Mouse (Mus musculus) E14TG2a.4 (cell line): Measurements from ENCODE around the gene Prdx5.

ENCODE experiments used
- H3K27me3 ChIP-seq: 2 replicates; pipeline ENCODE4 v1.6.1; 2014; ENCODE audit warnings: low read length, control low read depth; ENCODE audit not compliant: insufficient read depth
- H3K36me3 ChIP-seq: 2 replicates; pipeline ENCODE4 v1.6.1; 2014; ENCODE audit warnings: low read length, control low read depth; ENCODE audit not compliant: insufficient read depth
- H3K4me1 ChIP-seq: replicated peaks from 2 replicates; pipeline ENCODE4 v1.6.1; 2014; ENCODE audit warnings: low read depth, low read length, control low read depth
- H3K4me3 ChIP-seq: replicated peaks from 2 replicates; pipeline ENCODE4 v1.5.1; 2014; ENCODE audit warnings: mild to moderate bottlenecking, low read length
- H3K9me3 ChIP-seq: 2 replicates; pipeline ENCODE4 v1.6.1; 2014; ENCODE audit warnings: low read length, control low read depth
- CTCF ChIP-seq: conservative IDR thresholded peaks from 2 replicates; pipeline ENCODE4 v1.5.1; 2014; ENCODE audit warnings: low read length
- NANOG ChIP-seq: IDR thresholded peaks from 2 replicates; pipeline ENCODE4 v1.6.1; 2014; ENCODE audit warnings: borderline replicate concordance, low read length, mixed read lengths
- POU5F1 ChIP-seq: IDR thresholded peaks from 2 replicates; pipeline ENCODE4 v1.6.1; 2014; ENCODE audit warnings: low read length, borderline replicate concordance

The Prdx5 gene

GRCm38 (mm10) chr19:6949951-6950350 lies 40.0 kb upstream of the Prdx5 start:
- Histone ChIP-seq H3K27me3 (no peaks in the 10 kb centered on the region), H3K36me3 (peaks cover 48% of the 10 kb centered on the region), H3K9me3 (no peaks in the 10 kb centered on the region), H3K4me1 (peaks cover 83% of the 10 kb centered on the region), H3K4me3 (peak overlapping the region; percentile 88)
- TF ChIP-seq NANOG (no peak), POU5F1 (no peak), CTCF (no peak)

- TF ChIP-seq CTCF = no peak
- TF ChIP-seq NANOG = no peak
- no peak for TF ChIP-seq POU5F1
- H3K36me3 ChIP-seq = peaks cover 45% of the 10 kb centered on the region
- no peaks in the 10 kb centered on the region for H3K9me3 ChIP-seq
- peak overlapping the region; percentile 88; the same call in 1 of the 2 replicates for H3K4me3 ChIP-seq
- peaks cover 80% of the 10 kb centered on the region for H3K4me1 ChIP-seq
- no peaks in the 10 kb centered on the region for H3K27me3 ChIP-seq
These were observed 39.6 kb upstream of the Prdx5 start for GRCm38 (mm10) chr19:6949532-6949931.

GRCm38 (mm10) chr19:6948186-6948585 lies 38.3 kb upstream of the Prdx5 start:
- TF ChIP-seq NANOG (no peak), CTCF (no peak), POU5F1 (no peak)
- H3K4me3 ChIP-seq = no peak overlapping the region
- no peaks in the 10 kb centered on the region for H3K27me3 ChIP-seq
- peaks cover 74% of the 10 kb centered on the region for H3K4me1 ChIP-seq
- H3K9me3 ChIP-seq = no peaks in the 10 kb centered on the region
- peaks cover 36% of the 10 kb centered on the region for H3K36me3 ChIP-seq

DNA sequence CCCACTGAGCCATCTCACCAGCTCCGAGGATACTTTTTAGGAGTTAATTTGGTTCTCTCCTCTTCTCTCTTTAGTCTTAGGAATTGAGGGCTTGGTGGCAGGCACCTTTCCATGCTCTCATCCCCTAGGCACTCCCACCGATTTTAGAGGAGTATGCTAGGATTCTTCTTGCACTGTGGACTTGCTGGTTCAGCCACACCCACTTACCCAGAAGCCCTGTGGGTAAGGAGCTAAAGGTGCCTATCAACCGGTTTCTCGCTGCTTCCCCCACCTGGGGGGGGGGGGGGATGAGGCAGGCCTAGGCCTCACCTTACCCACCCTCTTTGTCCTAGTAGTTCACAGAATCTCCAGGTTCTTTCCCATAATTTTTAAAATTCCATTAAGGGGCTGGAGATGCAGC lies 37.8 kb upstream of the Prdx5 start:
- no peak overlapping the region for H3K4me3 ChIP-seq
- TF ChIP-seq POU5F1 = no peak
- TF ChIP-seq CTCF = no peak
- no peak for TF ChIP-seq NANOG
- H3K27me3 ChIP-seq = no peaks in the 10 kb centered on the region
- H3K4me1 ChIP-seq = peaks cover 74% of the 10 kb centered on the region
- H3K9me3 ChIP-seq = no peaks in the 10 kb centered on the region
- peaks cover 32% of the 10 kb centered on the region for H3K36me3 ChIP-seq

DNA sequence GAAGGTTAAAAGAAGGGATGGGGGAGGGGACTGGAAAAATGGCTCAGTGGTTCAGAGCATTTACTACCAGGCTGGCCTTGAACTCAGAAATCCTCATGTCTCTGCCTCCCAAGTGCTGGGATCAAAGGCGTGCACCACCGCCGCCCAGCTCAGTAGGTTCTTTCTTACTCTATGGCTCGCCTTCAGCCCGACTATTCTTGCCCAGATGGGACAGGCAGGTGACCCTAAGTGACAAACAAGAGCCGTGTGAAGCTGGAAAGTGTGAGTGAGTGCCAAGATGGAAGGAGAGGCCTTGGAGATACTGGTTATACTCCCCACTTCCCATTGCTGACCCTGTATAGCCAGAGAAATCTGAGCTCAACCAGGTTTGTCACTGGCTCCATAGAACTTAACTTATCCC lies 33.8 kb upstream of the Prdx5 start:
- H3K4me3 ChIP-seq = no peak overlapping the region
- H3K36me3 ChIP-seq = peaks cover 18% of the 10 kb centered on the region
- peaks cover 66% of the 10 kb centered on the region for H3K4me1 ChIP-seq
- TF ChIP-seq CTCF (no peak), NANOG (no peak), POU5F1 (no peak)
- no peaks in the 10 kb centered on the region for H3K9me3 ChIP-seq
- H3K27me3 ChIP-seq = no peaks in the 10 kb centered on the region

GRCm38 (mm10) chr19:6942764-6943163 lies 32.9 kb upstream of the Prdx5 start:
- TF ChIP-seq NANOG (no peak), CTCF (no peak), POU5F1 (no peak)
- Histone ChIP-seq H3K36me3 (peaks cover 18% of the 10 kb centered on the region), H3K4me3 (peak overlapping the region; percentile 95), H3K4me1 (peaks cover 57% of the 10 kb centered on the region), H3K9me3 (no peaks in the 10 kb centered on the region), H3K27me3 (0 out of 2 replicates have a peak, but pooled peaks cover 3% of the 10 kb centered on the region)

DNA sequence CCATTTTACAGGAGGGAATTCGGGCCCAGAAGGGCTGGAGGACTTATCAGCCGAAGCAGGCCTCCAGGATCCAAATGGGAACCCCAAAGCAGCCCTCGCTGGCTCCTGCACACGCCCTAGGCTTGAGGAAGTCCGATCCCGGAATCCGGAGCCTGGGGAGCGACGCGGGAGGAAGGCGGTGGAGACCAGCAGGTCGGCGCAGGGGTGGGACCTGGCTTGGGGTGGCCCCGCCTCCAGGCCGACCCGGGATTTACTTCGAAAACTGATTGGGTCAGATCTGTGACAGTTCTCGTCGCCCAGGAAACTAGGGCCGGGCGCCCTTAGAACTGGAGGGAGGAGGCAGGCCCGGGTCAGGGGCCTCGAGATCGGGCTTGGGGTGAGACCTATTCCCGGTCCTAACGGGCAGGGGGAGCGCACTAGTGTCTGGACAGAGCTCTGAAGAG lies 32.4 kb upstream of the Prdx5 start, which contains the start of gene Gpr137:
Gpr137 (minus strand) TSS at position 232 of the 443 bp plus-strand sequence.
- Histone ChIP-seq H3K9me3 (no peaks in the 10 kb centered on the region), H3K4me3 (peak within 1 kb of the TSS; percentile 95), H3K4me1 (peaks cover 53% of the 10 kb centered on the region), H3K27me3 (0 out of 2 replicates have a peak, but pooled peaks cover 3% of the 10 kb centered on the region), H3K36me3 (peaks cover 18% of the 10 kb centered on the region)
- TF ChIP-seq POU5F1 (no peak), CTCF (no peak), NANOG (no peak)

DNA sequence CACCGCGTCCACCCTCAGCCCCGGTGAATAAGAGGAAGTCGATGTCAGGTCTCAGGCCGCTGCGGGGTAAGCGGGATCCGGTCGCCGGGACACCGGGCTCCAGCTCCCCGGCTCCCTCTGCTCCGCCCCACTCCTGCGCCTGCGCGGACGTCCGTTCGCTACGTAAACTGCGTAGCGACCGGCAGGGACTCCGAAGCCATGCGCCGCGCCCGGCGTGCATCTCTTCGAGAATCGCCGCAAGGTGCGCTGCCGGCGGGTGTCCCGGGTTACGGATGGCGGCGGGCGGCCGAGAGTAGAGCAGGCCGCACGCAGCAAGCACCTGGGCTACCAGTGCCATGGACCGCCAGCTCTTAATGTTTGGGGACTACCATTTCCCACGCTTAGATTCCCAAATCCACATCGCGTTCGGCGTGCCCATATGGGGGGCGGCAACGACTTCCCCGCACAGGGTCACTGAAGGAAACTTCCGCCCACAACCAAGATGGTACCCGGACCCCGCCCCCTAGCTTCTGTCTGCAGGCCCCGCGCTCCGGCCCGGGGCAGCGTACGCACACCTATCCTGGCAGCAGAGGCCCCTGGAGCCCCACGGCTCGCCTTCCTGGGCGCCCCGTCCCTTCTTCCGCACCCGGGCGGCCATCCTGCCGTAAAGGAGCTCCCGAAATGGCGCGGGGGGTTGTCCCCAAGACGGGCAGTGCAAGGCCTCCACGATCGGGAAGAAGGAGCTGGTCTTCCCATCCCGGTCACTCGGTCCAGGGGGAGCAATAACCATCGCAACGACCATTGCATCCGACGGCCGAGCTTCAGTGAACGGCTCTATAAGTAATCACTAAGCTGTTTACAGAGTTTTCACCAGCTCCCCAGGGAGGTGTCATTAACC lies 31.7 kb upstream of the Prdx5 start, which contains the start of gene Bad:
Bad (plus strand) TSS at position 490 of the 877 bp plus-strand sequence.
- no peaks in the 10 kb centered on the region for H3K9me3 ChIP-seq
- H3K4me1 ChIP-seq = peaks cover 47% of the 10 kb centered on the region
- TF ChIP-seq NANOG = no peak
- H3K4me3 ChIP-seq = peak within 1 kb of the TSS; percentile 95
- H3K36me3 ChIP-seq = peaks cover 18% of the 10 kb centered on the region
- 0 out of 2 replicates have a peak, but pooled peaks cover 3% of the 10 kb centered on the region for H3K27me3 ChIP-seq
